Mouse (Mus musculus) adipose tissue, adult 10 weeks (tissue): Measurements from ENCODE around the gene Prl8a6. TPM values are rescaled to one million over a fixed set of nuclear protein-coding genes. Genes with fewer than 3 reads are reported as not detected.

Experiments used
- polyA plus RNA-seq: library from polyadenylated mRNA; stranded (reverse); fragments of 350-450 nt; fragmentation: Illumina TruSeq; extraction: RNeasy Lipid Tissue Mini Kit (QIAGEN cat#74804); gene quantifications from one replicate; pipeline ENCODE4 v1.2.3, GENCODE M21; 2014; ENCODE audit warnings: low read depth, low replicate concordance

The Prl8a6 gene
- polyA plus RNA-seq, result not detected

GRCm38 (mm10) chr13:27438588-27438987, at the start of gene Prl8a6:
Gene Prl8a6 (minus strand): TSS chr13:27438688.

GRCm38 (mm10) chr13:27390746-27391145, 47.7 kb downstream of the Prl8a6 start, which contains the start of gene Prl2b1:
Gene Prl2b1 (minus strand): TSS chr13:27390846.

Other genes starting within 250 kb of the Prl8a6 start
- gene Prl3c1, start 242.0 kb downstream of the Prl8a6 start, polyA plus RNA-seq, result not detected
- not detected for gene Prl3b1, start 196.8 kb downstream of the Prl8a6 start, polyA plus RNA-seq
- not detected for gene Prl3a1, start 179.3 kb downstream of the Prl8a6 start, polyA plus RNA-seq
- not detected for gene Prl6a1, start 126.1 kb downstream of the Prl8a6 start, polyA plus RNA-seq
- gene Prl8a2, start 93.0 kb downstream of the Prl8a6 start, polyA plus RNA-seq, result not detected
- not detected for gene Prl2b1, start 47.8 kb downstream of the Prl8a6 start, polyA plus RNA-seq
- gene Prl8a8, start 74.5 kb upstream of the Prl8a6 start, polyA plus RNA-seq, result not detected
- gene Prl8a9, start 125.9 kb upstream of the Prl8a6 start, polyA plus RNA-seq, result not detected
- not detected for gene Prl8a1, start 143.5 kb upstream of the Prl8a6 start, polyA plus RNA-seq
- not detected for gene Prl7b1, start 171.9 kb upstream of the Prl8a6 start, polyA plus RNA-seq
- gene Prl7a1, start 203.8 kb upstream of the Prl8a6 start, polyA plus RNA-seq, result not detected
- gene Prl7a2, start 229.3 kb upstream of the Prl8a6 start, polyA plus RNA-seq, result not detected